Mouse (Mus musculus): ENCODE results near the gene Tnfaip8l1.

The Tnfaip8l1 gene

DNA sequence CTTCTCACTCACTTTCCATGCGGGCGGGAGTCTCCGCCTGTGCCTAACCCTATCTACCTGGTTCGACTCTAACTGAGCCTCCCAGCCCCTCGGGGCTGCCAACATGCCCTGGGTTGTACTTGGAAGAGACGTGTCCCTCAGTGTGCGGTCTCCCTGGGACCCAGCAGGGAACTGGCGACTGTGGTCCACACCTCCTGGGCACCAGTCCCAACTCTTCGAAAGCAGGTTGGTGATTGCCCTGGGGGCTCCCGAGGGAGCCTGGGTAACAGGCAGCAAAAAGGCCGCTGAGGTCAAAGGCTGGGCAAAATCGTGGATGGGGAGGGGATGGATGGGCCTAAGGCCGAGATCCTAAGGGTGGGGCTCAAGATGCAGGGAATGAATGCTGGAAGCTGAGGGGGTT is 55.4 kb downstream of the Tnfaip8l1 start:
- DNase-seq (ENCODE audit: extremely low read depth, insufficient read length, low spot score), result no peak

DNA sequence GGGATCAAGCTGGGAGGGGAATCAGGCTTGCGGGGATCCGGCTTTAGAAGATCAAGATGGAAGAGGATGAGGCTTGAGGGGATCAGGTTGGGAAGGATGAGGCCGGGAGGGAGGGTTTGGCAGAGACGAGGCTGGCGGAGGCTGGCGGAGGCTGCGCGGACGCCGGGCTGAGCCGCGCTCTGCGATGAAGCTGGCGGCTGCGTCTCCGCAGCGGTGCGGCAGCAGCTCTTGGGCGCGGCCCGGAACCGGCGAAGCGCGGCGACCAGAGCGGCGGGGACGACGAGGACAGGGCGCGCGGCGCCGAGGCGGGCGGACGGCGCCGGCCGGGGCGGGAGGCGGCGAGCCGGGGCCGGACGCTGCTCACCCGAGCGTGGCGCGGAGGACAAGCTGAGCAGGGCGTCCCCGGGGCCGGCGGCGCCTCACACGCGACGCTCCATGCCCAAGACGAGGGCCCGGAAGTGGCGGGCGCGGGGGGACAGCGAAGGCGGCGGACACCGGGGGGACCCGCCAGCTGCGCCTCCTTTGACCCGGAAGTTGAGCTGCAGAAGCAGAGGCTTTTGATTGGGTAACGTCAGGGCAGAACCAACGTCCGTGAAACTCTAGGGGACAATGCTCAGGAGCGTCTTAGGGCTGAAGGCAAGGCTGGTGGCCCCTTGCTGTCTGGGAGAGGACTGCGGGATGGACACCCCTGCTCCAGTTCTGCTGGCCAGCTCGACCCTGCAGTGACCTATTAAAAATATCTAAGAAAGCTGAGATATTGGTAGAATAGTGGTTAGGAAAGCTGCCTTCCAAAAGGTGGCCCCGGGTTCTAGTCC is 56.3 kb downstream of the Tnfaip8l1 start, which contains the start of gene Dpp9:
Gene Dpp9, minus strand, starts transcription at position 529 of the 815 bp plus-strand sequence.
- DNase-seq (ENCODE audit: extremely low read depth, insufficient read length, low spot score), result peak; percentile 88

DNA sequence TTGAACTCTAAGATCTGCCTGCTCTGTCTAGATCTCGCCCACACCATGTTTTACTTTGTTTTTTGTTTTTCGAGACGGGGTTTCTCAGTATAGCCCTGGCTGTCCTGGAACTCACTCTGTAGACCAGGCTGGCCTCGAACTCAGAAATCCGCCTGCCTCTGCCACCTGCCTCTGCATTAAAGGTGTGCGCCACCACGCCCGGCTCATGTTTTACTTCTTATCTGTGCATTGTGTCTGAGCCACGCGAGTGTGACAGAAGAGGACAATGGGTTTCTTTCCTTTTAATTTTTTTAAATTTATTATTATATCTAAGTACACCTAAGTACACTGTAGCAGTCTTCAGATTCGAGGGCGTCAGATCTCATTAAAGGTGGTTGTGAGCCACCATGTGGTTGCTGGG is 57.0 kb downstream of the Tnfaip8l1 start:
- DNase-seq (ENCODE audit: extremely low read depth, insufficient read length, low spot score), result no peak

DNA sequence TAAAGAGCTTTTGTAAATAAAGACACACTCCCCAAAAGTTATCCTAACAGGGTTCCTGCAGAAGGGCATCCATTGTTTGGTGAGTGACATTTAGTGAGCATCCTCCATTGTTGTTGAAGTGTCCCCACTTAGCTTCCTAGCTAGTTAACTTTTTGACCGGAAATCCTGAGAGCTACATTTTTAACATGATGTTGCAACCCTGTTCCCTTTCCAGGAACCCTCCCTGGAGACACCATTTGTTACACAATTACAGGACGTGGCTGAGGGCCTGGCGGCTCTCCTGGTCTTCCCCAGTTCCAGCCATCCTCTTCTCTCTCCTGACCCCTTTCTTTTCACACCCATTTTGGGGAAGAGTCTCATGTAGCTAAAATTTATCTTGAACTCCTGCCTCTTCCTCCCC is 57.5 kb downstream of the Tnfaip8l1 start:
- no peak for DNase-seq (ENCODE audit: extremely low read depth, insufficient read length, low spot score)

All from 3134 (cell line).